In the genomic region with DNA sequence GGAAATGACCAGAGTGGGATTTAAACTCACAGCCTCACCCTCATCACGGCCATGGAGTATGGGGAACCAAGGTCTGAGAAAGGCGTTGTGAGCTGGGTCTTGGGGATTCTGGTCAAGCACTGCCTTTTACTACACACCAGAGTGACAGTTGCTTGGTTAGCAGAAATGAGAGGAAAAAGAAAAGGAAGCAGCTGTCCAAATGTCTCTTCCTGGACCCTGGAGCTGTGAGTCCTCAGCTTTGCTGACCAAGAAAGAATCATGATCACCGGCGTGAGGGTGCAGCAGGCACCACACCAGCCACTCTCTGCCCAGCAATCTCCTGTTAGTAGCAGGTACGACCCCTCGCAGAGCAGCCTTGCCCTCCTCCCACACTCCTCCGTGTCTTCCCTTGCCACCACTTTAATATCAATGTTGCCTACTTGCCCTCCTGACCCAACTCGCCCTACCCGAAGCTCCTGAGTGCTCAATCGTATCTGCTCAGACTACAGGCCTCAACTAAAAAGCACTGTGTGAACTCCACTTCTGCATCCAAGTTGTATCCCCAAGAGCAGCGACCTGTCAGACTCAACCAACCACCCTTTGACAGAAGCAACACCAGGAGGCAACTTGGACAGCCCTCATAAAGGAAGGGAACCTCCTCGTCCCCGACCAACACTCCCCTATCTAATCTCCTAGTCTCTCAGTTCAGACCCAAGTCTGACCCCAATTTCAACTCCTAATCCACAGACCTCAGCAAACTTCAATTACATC, we compare ENCODE assay signal across 8 mouse cellular contexts. TPM values are rescaled to one million over a fixed set of nuclear protein-coding genes. Genes with fewer than 3 reads are reported as not detected.
DNase-seq lines count a peak whose midpoint lies in the region; ATAC-seq and TF ChIP-seq lines count a peak whose summit lies in the region.

No protein-coding gene starts in this region.

- TF ChIP-seq POLR2A in bone marrow macrophage, adult 2 months (IDR thresholded peaks at IDR 0.05; ENCODE audit: borderline replicate concordance, low read depth, low read length) = no peak
- no peak for TF ChIP-seq POLR2A in small intestine, adult 2 months (IDR thresholded peaks at IDR 0.05; ENCODE audit: low read depth, low read length)

- no peaks in the 10 kb centered on the region for H3K36me3 ChIP-seq in lung, embryonic 14.5 days (ENCODE audit: insufficient read depth)
- H3K36me3 ChIP-seq in heart, embryonic 12.5 days = peaks cover 8% of the 10 kb centered on the region; the same call in 1 of the 2 replicates
- no peaks in the 10 kb centered on the region; the same call in 1 of the 2 replicates for H3K36me3 ChIP-seq in liver, embryonic 11.5 days (ENCODE audit: control insufficient read depth, insufficient read depth, low read length)
- no peaks in the 10 kb centered on the region for H3K36me3 ChIP-seq in small intestine, adult 2 months (ENCODE audit: control insufficient read depth, insufficient read depth, low read length)

- peak overlapping the region; percentile 85 for H3K4me2 ChIP-seq in lung, embryonic 14.5 days
- H3K4me2 ChIP-seq in heart, embryonic 12.5 days = peak overlapping the region; percentile 98
- peak overlapping the region; percentile 87 for H3K4me2 ChIP-seq in liver, embryonic 11.5 days

- peak overlapping the region; percentile 82 for H3K9ac ChIP-seq in lung, embryonic 14.5 days
- peak overlapping the region; percentile 99 for H3K9ac ChIP-seq in heart, embryonic 12.5 days
- H3K9ac ChIP-seq in liver, embryonic 11.5 days (ENCODE audit: low read depth, low read length) = peak overlapping the region; percentile 92

- H3K27me3 ChIP-seq in lung, embryonic 14.5 days (ENCODE audit: insufficient read depth, low read length) = no peaks in the 10 kb centered on the region
- H3K27me3 ChIP-seq in heart, embryonic 12.5 days (replicated peaks) = no peaks in the 10 kb centered on the region
- no peaks in the 10 kb centered on the region for H3K27me3 ChIP-seq in liver, embryonic 11.5 days (replicated peaks; ENCODE audit: control insufficient read depth, insufficient read depth, low read length)
- no peaks in the 10 kb centered on the region for H3K27me3 ChIP-seq in small intestine, adult 2 months (ENCODE audit: control insufficient read depth, insufficient read depth, low read length)

- ATAC-seq in lung, embryonic 14.5 days (ENCODE audit: insufficient read depth) = peak; percentile 10; the same call in 1 of the 2 replicates
- ATAC-seq in heart, embryonic 12.5 days (ENCODE audit: insufficient number of reproducible peaks, low FRiP score) = peak; percentile 1; the same call in 1 of the 2 replicates
- ATAC-seq in liver, embryonic 11.5 days (replicated peaks; ENCODE audit: low FRiP score) = peak; percentile 35

- H3K27ac ChIP-seq in lung, embryonic 14.5 days (ENCODE audit: low read depth) = no peak overlapping the region; the same call in 1 of the 2 replicates
- peak overlapping the region; percentile 60 for H3K27ac ChIP-seq in bone marrow macrophage, adult 2 months (ENCODE audit: insufficient read depth, low read depth, low read length)
- no peak overlapping the region for H3K27ac ChIP-seq in heart, embryonic 12.5 days (ENCODE audit: poor library complexity, severe bottlenecking)
- H3K27ac ChIP-seq in liver, embryonic 11.5 days (ENCODE audit: low read depth, low read length) = peak overlapping the region; percentile 68; the same call in 1 of the 2 replicates
- no peak overlapping the region for H3K27ac ChIP-seq in small intestine, adult 2 months (ENCODE audit: insufficient read depth, low read depth, low read length)

- 43% methylated on average over 13 of the region's 13 CpGs for WGBS in lung, embryonic 14.5 days
- 36% methylated on average over 13 of the region's 13 CpGs for WGBS in heart, embryonic 12.5 days
- WGBS in liver, embryonic 11.5 days = 30% methylated on average over 13 of the region's 13 CpGs
- 29% methylated on average over 13 of the region's 13 CpGs for WGBS in small intestine, adult 2 months

- peak overlapping the region; percentile 67 for H3K4me3 ChIP-seq in lung, embryonic 14.5 days (ENCODE audit: low read depth, low read length)
- H3K4me3 ChIP-seq in bone marrow macrophage, adult 2 months (ENCODE audit: insufficient read depth, low read length) = peak overlapping the region; percentile 84
- H3K4me3 ChIP-seq in heart, embryonic 12.5 days = peak overlapping the region; percentile 98
- peak overlapping the region; percentile 83 for H3K4me3 ChIP-seq in liver, embryonic 11.5 days (ENCODE audit: low read depth, low read length)
- peak overlapping the region; percentile 93 for H3K4me3 ChIP-seq in small intestine, adult 2 months (ENCODE audit: low read depth, low read length)

- no peaks in the 10 kb centered on the region for H3K4me1 ChIP-seq in lung, embryonic 14.5 days (ENCODE audit: insufficient read depth)
- peaks cover 9% of the 10 kb centered on the region for H3K4me1 ChIP-seq in bone marrow macrophage, adult 2 months (ENCODE audit: control insufficient read depth, insufficient read depth, low read length)
- peaks cover 17% of the 10 kb centered on the region for H3K4me1 ChIP-seq in heart, embryonic 12.5 days (replicated peaks)
- peaks cover 10% of the 10 kb centered on the region for H3K4me1 ChIP-seq in liver, embryonic 11.5 days (replicated peaks; ENCODE audit: control insufficient read depth, insufficient read depth, low read length)
- H3K4me1 ChIP-seq in small intestine, adult 2 months (ENCODE audit: control insufficient read depth, insufficient read depth, insufficient read length, low read length) = peaks cover 7% of the 10 kb centered on the region

- peak; percentile 7 for DNase-seq in lung, embryonic 14.5 days
- no peak for DNase-seq in lung, postnatal 14 days
- DNase-seq in liver, embryonic 11.5 days (ENCODE audit: low spot score) = peak; percentile 51
- DNase-seq in layer of hippocampus, adult 11-12 months (ENCODE audit: low spot score) = no peak
- DNase-seq in adrenal gland, adult 18-20 months (ENCODE audit: low spot score in 2 of 2) = no peak

- TF ChIP-seq CTCF in lung, embryonic 14.5 days (IDR thresholded peaks at IDR 0.05; ENCODE audit: low read depth) = no peak
- TF ChIP-seq CTCF in bone marrow macrophage, adult 2 months (IDR thresholded peaks at IDR 0.05; ENCODE audit: low read depth, low read length) = no peak
- TF ChIP-seq CTCF in small intestine, adult 2 months (IDR thresholded peaks at IDR 0.05; ENCODE audit: extremely low read depth, insufficient read length, insufficient replicate concordance, low read depth, low read length) = no peak

- no peaks in the 10 kb centered on the region for H3K9me3 ChIP-seq in lung, embryonic 14.5 days (ENCODE audit: low read depth, low read length)
- no peaks in the 10 kb centered on the region for H3K9me3 ChIP-seq in heart, embryonic 12.5 days (replicated peaks)
- no peaks in the 10 kb centered on the region for H3K9me3 ChIP-seq in liver, embryonic 11.5 days (ENCODE audit: control insufficient read depth, low read length)

RNA-seq across cellular contexts. Expression of a gene that starts 7.0 kb away (rescaled TPM):
- 13.1 and 13.2 TPM in 2 replicates for polyA plus RNA-seq in lung, embryonic 14.5 days (2014; fragmentation: Nextera tagmentation; extraction: Ambion mirVana)
- 27.3 and 28.4 TPM in 2 replicates for polyA plus RNA-seq in bone marrow macrophage, adult 2 months (2012; ENCODE audit: insufficient read depth, insufficient read length, missing spikeins)
- 9.6 and 10.6 TPM in 2 replicates for polyA plus RNA-seq in heart, embryonic 12.5 days (2016; fragmentation: Nextera tagmentation; extraction: Ambion mirVana)
- 11.4 and 11.7 TPM in 2 replicates for polyA plus RNA-seq in liver, embryonic 11.5 days (2014; fragmentation: Nextera tagmentation; extraction: Ambion mirVana)
- 7.6 and 11.1 TPM in 2 replicates for polyA plus RNA-seq in small intestine, adult 2 months (2012; rRNA removed)
- total RNA-seq in adrenal gland, adult 18-20 months (2021) = 10 to 100 TPM; 26.8 to 31.6 TPM

RNA-seq across cellular contexts. Expression of a gene that starts 7.0 kb away (rescaled TPM):
- polyA plus RNA-seq in lung, embryonic 14.5 days (2014; fragmentation: Nextera tagmentation; extraction: Ambion mirVana) = 32.0 and 32.4 TPM in 2 replicates
- 7.2 and 10.2 TPM in 2 replicates for polyA plus RNA-seq in bone marrow macrophage, adult 2 months (2012; ENCODE audit: insufficient read depth, insufficient read length, missing spikeins)
- 25.7 and 27.8 TPM in 2 replicates for polyA plus RNA-seq in heart, embryonic 12.5 days (2016; fragmentation: Nextera tagmentation; extraction: Ambion mirVana)
- polyA plus RNA-seq in liver, embryonic 11.5 days (2014; fragmentation: Nextera tagmentation; extraction: Ambion mirVana) = 21.5 and 24.0 TPM in 2 replicates
- polyA plus RNA-seq in small intestine, adult 2 months (2012; rRNA removed) = 0.86 and 1.6 TPM in 2 replicates
- total RNA-seq in adrenal gland, adult 18-20 months (2021) = 10 to 100 TPM; 18.8 to 19.4 TPM

Comparison
In these comparisons a context has a peak if more than half of its experiments do, and no peak if none do; other contexts are left out.
1. DNase-seq: peak in lung, embryonic 14.5 days (single experiment) and liver, embryonic 11.5 days (single experiment); none in lung, postnatal 14 days (single experiment), layer of hippocampus, adult 11-12 months (single experiment) and adrenal gland, adult 18-20 months (0 of 2).
2. H3K27ac ChIP-seq: peak in bone marrow macrophage, adult 2 months (single experiment) and liver, embryonic 11.5 days (single experiment); none in lung, embryonic 14.5 days (single experiment), heart, embryonic 12.5 days (single experiment) and small intestine, adult 2 months (single experiment).
3. Peak in every context shown above with its lines, with median percentiles within 50 percentile points of each other: ATAC-seq, H3K4me2 ChIP-seq, H3K4me3 ChIP-seq and H3K9ac ChIP-seq.